Mouse (Mus musculus) ES-E14 (cell line): ENCODE measurements around the gene Tecr.
A peak's percentile ranks its signal among the peaks of the same experiment; 100 is the strongest.

Source experiments
- CHD2 ChIP-seq: IDR thresholded peaks from 2 replicates; pipeline ENCODE4 v1.6.1; 2014; ENCODE audit warnings: mild to moderate bottlenecking, low read depth, low read length, inconsistent platforms
- HCFC1 ChIP-seq: IDR thresholded peaks from 2 replicates; pipeline ENCODE4 v1.6.1; 2012; ENCODE audit warnings: low read length, inconsistent platforms, borderline replicate concordance; ENCODE audit not compliant: insufficient read depth

DNA sequence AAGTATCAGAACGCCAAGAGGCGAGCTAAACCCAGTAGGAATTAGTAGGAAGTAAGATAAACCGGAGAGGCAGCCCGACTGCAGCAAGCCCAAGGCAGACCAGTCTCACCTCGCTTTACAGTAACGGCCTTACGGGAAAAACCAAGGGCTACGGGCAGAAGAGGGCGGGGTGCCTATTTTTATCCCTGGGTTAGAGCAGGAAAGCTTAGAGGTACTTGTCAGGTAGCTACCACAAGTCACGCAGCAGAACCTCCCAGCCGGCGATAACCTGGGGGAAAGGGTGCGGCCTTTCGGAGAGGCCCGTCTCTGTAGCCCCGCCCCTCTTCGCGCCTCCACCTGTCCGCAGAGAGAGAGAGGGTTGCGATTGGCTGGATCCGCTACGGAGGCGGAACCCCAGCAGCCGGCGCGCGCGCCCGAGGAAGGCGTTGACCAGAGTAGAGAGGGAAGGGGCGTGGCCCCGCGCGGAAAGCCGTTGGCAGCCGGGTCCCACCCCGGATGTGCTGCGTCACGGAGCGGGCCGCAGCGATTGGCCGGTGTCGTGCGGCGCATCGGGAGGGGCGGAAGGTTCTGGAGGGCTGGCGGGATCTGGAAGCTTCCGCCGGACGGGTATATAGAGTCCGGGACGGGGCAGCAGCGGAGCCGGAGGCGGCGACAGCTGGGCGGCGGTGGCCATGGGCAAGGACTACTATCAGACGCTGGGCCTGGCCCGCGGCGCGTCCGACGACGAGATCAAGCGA lies at the start of gene Tecr, which contains the start of gene Dnajb1:
- TF ChIP-seq HCFC1: peak; percentile 66; the same call in 1 of the 2 replicates
- 0 out of 2 replicates have a peak, but pooled peaks have one; percentile 17 for TF ChIP-seq CHD2
